Mouse (Mus musculus) hindbrain, embryonic 13.5 days (tissue): ENCODE data around the gene Dock4. TPM values are rescaled to one million over a fixed set of nuclear protein-coding genes. Genes with fewer than 3 reads are reported as not detected.

Experiments used
- ATAC-seq: fragments of 200-750 bp; cut with Nextera tagmentation; 2 replicates; pipeline ENCODE4 v1.8.0; 2017; ENCODE audit warnings: moderate TSS enrichment; ENCODE audit not compliant: low FRiP score
- H3K27ac ChIP-seq: fragments of 300-500 bp; sonication (generic); 2 replicates; pipeline ENCODE4 v1.5.1; 2015; ENCODE audit warnings: inconsistent platforms, mild to moderate bottlenecking, moderate library complexity
- H3K27me3 ChIP-seq: fragments of 300-500 bp; sonication (generic); 2 replicates; pipeline ENCODE4 v1.6.1; 2015; ENCODE audit warnings: mild to moderate bottlenecking, inconsistent platforms
- H3K36me3 ChIP-seq: fragments of 300-500 bp; sonication (generic); 2 replicates; pipeline ENCODE4 v1.6.1; 2015; ENCODE audit warnings: mild to moderate bottlenecking, inconsistent platforms
- H3K4me1 ChIP-seq: fragments of 300-500 bp; sonication (generic); replicated peaks from 2 replicates; pipeline ENCODE4 v1.6.1; 2015; ENCODE audit warnings: inconsistent platforms
- H3K4me2 ChIP-seq: fragments of 300-500 bp; sonication (generic); 2 replicates; pipeline ENCODE4 v1.6.1; 2015; ENCODE audit warnings: inconsistent platforms, mild to moderate bottlenecking, moderate library complexity
- H3K4me3 ChIP-seq: fragments of 300-500 bp; sonication (generic); 2 replicates; pipeline ENCODE4 v1.5.1; 2015; ENCODE audit warnings: mild to moderate bottlenecking, inconsistent platforms
- H3K9ac ChIP-seq: fragments of 300-500 bp; sonication (generic); 2 replicates; pipeline ENCODE4 v1.6.1; 2015; ENCODE audit warnings: mild to moderate bottlenecking, inconsistent platforms
- H3K9me3 ChIP-seq: fragments of 300-500 bp; sonication (generic); 2 replicates; pipeline ENCODE4 v1.6.1; 2016; ENCODE audit warnings: inconsistent platforms
- WGBS: fragments of 180-500 bp; shearing (Covaris S2); methylation state at CpG from one replicate; pipeline ENCODE4 v1.1.7; 2015; 5-methylcytosine and 5-hydroxymethylcytosine counted together
- polyA plus RNA-seq: library from polyadenylated mRNA; unstranded; fragments of >200 nt; fragmentation: Nextera tagmentation; extraction: Ambion mirVana; gene quantifications from 2 replicates; pipeline ENCODE4 v1.2.1, GENCODE M21; 2015

The Dock4 gene
- polyA plus RNA-seq, 1 experiment from 2014 or later, result 43.4 TPM

GRCm38 (mm10) chr12:40523020-40523419, 77.3 kb downstream of the Dock4 start:
- Histone ChIP-seq H3K4me3 (no peak overlapping the region), H3K4me2 (no peak overlapping the region), H3K9me3 (no peaks in the 10 kb centered on the region), H3K27me3 (no peaks in the 10 kb centered on the region), H3K4me1 (no peaks in the 10 kb centered on the region), H3K27ac (no peak overlapping the region), H3K36me3 (no peaks in the 10 kb centered on the region), H3K9ac (no peak overlapping the region)
- WGBS, result 87% methylated on average over 4 of the region's 4 CpGs
- no peak for ATAC-seq

- H3K27ac ChIP-seq, result no peak overlapping the region
Measured at GRCm38 (mm10) chr12:40525045-40525444, 79.3 kb downstream of the Dock4 start.

GRCm38 (mm10) chr12:40535655-40536618, 90.2 kb downstream of the Dock4 start:
- Histone ChIP-seq H3K9me3 (no peaks in the 10 kb centered on the region), H3K36me3 (no peaks in the 10 kb centered on the region), H3K27ac (no peak overlapping the region), H3K9ac (no peak overlapping the region), H3K27me3 (no peaks in the 10 kb centered on the region), H3K4me3 (no peak overlapping the region), H3K4me2 (no peak overlapping the region), H3K4me1 (peaks cover 3% of the 10 kb centered on the region; the same call in 1 of the 2 replicates)
- ATAC-seq, result 0 out of 2 replicates have a peak, but pooled peaks have one; percentile 40
- WGBS, result 90% methylated on average over 9 of the region's 9 CpGs

More at GRCm38 (mm10) chr12:40525045-40525444, 79.3 kb downstream of the Dock4 start:
- Histone ChIP-seq H3K9ac (no peak overlapping the region), H3K36me3 (no peaks in the 10 kb centered on the region), H3K4me3 (no peak overlapping the region), H3K27me3 (no peaks in the 10 kb centered on the region), H3K4me2 (no peak overlapping the region), H3K9me3 (no peaks in the 10 kb centered on the region), H3K4me1 (peaks cover 3% of the 10 kb centered on the region; the same call in 1 of the 2 replicates)
- WGBS, result 92% methylated on average over 3 of the region's 3 CpGs
- ATAC-seq, result no peak

- no peaks in the 10 kb centered on the region for H3K36me3 ChIP-seq
- no peak overlapping the region for H3K27ac ChIP-seq
- WGBS, result 86% methylated on average over 1 of the region's 1 CpGs
- H3K9ac ChIP-seq, result no peak overlapping the region
- H3K4me2 ChIP-seq, result no peak overlapping the region
- no peak for ATAC-seq
- no peaks in the 10 kb centered on the region for H3K9me3 ChIP-seq
- H3K4me3 ChIP-seq, result no peak overlapping the region
- peaks cover 3% of the 10 kb centered on the region; the same call in 1 of the 2 replicates for H3K4me1 ChIP-seq
- no peaks in the 10 kb centered on the region for H3K27me3 ChIP-seq
Measured at GRCm38 (mm10) chr12:40537826-40538225, 92.1 kb downstream of the Dock4 start.

- Histone ChIP-seq H3K4me1 (peaks cover 3% of the 10 kb centered on the region; the same call in 1 of the 2 replicates), H3K9me3 (no peaks in the 10 kb centered on the region), H3K9ac (no peak overlapping the region), H3K36me3 (no peaks in the 10 kb centered on the region), H3K4me2 (no peak overlapping the region), H3K27ac (no peak overlapping the region), H3K27me3 (no peaks in the 10 kb centered on the region), H3K4me3 (no peak overlapping the region)
- no peak for ATAC-seq
- WGBS, result 87% methylated on average over 6 of the region's 6 CpGs
Measured at GRCm38 (mm10) chr12:40538318-40538717, 92.6 kb downstream of the Dock4 start.

GRCm38 (mm10) chr12:40538780-40539179, 93.0 kb downstream of the Dock4 start:
- WGBS, result 79% methylated on average over 6 of the region's 6 CpGs
- no peak overlapping the region for H3K4me2 ChIP-seq
- no peaks in the 10 kb centered on the region for H3K9me3 ChIP-seq
- no peak for ATAC-seq
- no peak overlapping the region for H3K27ac ChIP-seq
- H3K4me1 ChIP-seq, result no peaks in the 10 kb centered on the region; the same call in 1 of the 2 replicates
- no peaks in the 10 kb centered on the region for H3K27me3 ChIP-seq
- H3K4me3 ChIP-seq, result no peak overlapping the region
- no peaks in the 10 kb centered on the region for H3K36me3 ChIP-seq
- no peak overlapping the region for H3K9ac ChIP-seq

- peaks cover 12% of the 10 kb centered on the region for H3K4me1 ChIP-seq
- H3K27me3 ChIP-seq, result no peaks in the 10 kb centered on the region
- H3K27ac ChIP-seq, result no peak overlapping the region
- H3K36me3 ChIP-seq, result no peaks in the 10 kb centered on the region
- WGBS, result 95% methylated on average over 3 of the region's 3 CpGs
- no peak overlapping the region for H3K9ac ChIP-seq
- H3K4me3 ChIP-seq, result no peak overlapping the region
- H3K4me2 ChIP-seq, result no peak overlapping the region
- no peak for ATAC-seq
- H3K9me3 ChIP-seq, result no peaks in the 10 kb centered on the region
Measured at GRCm38 (mm10) chr12:40544273-40544672, 98.5 kb downstream of the Dock4 start.

- Histone ChIP-seq H3K9ac (no peak overlapping the region), H3K27me3 (no peaks in the 10 kb centered on the region), H3K27ac (peak overlapping the region; percentile 52), H3K4me3 (no peak overlapping the region), H3K4me2 (no peak overlapping the region), H3K9me3 (no peaks in the 10 kb centered on the region), H3K4me1 (peaks cover 12% of the 10 kb centered on the region), H3K36me3 (no peaks in the 10 kb centered on the region)
- 48% methylated on average over 5 of the region's 5 CpGs for whole genome bisulfite sequencing
- ATAC-seq, result no peak
Measured at GRCm38 (mm10) chr12:40546827-40547226, 101.1 kb downstream of the Dock4 start.

- no peak overlapping the region for H3K9ac ChIP-seq
- H3K4me2 ChIP-seq, result no peak overlapping the region
- no peaks in the 10 kb centered on the region for H3K9me3 ChIP-seq
- H3K4me3 ChIP-seq, result no peak overlapping the region
- no peaks in the 10 kb centered on the region for H3K27me3 ChIP-seq
- ATAC-seq, result no peak
- H3K27ac ChIP-seq, result no peak overlapping the region
- H3K4me1 ChIP-seq, result peaks cover 12% of the 10 kb centered on the region
- no peaks in the 10 kb centered on the region for H3K36me3 ChIP-seq
- WGBS, result 88% methylated on average over 3 of the region's 3 CpGs
Measured at GRCm38 (mm10) chr12:40551317-40551716, 105.6 kb downstream of the Dock4 start.

- no peak for ATAC-seq
- Histone ChIP-seq H3K9me3 (no peaks in the 10 kb centered on the region), H3K9ac (no peak overlapping the region), H3K4me1 (peaks cover 3% of the 10 kb centered on the region; the same call in 1 of the 2 replicates), H3K36me3 (no peaks in the 10 kb centered on the region), H3K4me2 (no peak overlapping the region), H3K27ac (no peak overlapping the region), H3K27me3 (no peaks in the 10 kb centered on the region), H3K4me3 (no peak overlapping the region)
- WGBS, result 70% methylated on average over 1 of the region's 1 CpGs
Measured at GRCm38 (mm10) chr12:40552201-40552600, 106.4 kb downstream of the Dock4 start.

GRCm38 (mm10) chr12:40553929-40554328, 108.2 kb downstream of the Dock4 start:
- Histone ChIP-seq H3K9me3 (no peaks in the 10 kb centered on the region), H3K9ac (no peak overlapping the region), H3K27ac (no peak overlapping the region), H3K4me3 (no peak overlapping the region), H3K27me3 (no peaks in the 10 kb centered on the region), H3K4me1 (0 out of 2 replicates have a peak, but pooled peaks cover 3% of the 10 kb centered on the region), H3K36me3 (no peaks in the 10 kb centered on the region), H3K4me2 (no peak overlapping the region)
- WGBS, result 91% methylated on average over 2 of the region's 2 CpGs
- ATAC-seq, result no peak

- Histone ChIP-seq H3K4me1 (0 out of 2 replicates have a peak, but pooled peaks cover 3% of the 10 kb centered on the region), H3K27ac (no peak overlapping the region), H3K4me3 (no peak overlapping the region), H3K4me2 (no peak overlapping the region), H3K9me3 (no peaks in the 10 kb centered on the region), H3K36me3 (no peaks in the 10 kb centered on the region), H3K27me3 (no peaks in the 10 kb centered on the region), H3K9ac (no peak overlapping the region)
- 92% methylated on average over 6 of the region's 6 CpGs for WGBS
- 0 out of 2 replicates have a peak, but pooled peaks have one; percentile 46 for ATAC-seq
Measured at GRCm38 (mm10) chr12:40554941-40555511, 109.3 kb downstream of the Dock4 start.
